Mouse (Mus musculus) left cerebral cortex, postnatal 25 days (tissue): ENCODE measurements at regions not wholly inside any gene's neighbourhood (a gene's known extent, or its start where the extent isn't known, plus 50 kb on each side); places are given as distances from the start of the nearest gene placed in this dataset.
"Not testable (repeated sequence)": the region's sequence is repeated elsewhere in the genome, so short reads cannot be mapped to it uniquely, and the experiment has no call there.

Experiments
- DNase-seq, 2 experiments: peaks; one replicate each; pipeline ENCODE4 v3.0.0; 2022; ENCODE audit warnings: low spot score in 2 of 2, mixed read lengths in 1 of 2
- intact Hi-C: fragments of 180-260 bp; cut with DNase I; formaldehyde crosslinking; loops from one replicate; pipeline ENCODE4 v1.15.1; 2025

DNA sequence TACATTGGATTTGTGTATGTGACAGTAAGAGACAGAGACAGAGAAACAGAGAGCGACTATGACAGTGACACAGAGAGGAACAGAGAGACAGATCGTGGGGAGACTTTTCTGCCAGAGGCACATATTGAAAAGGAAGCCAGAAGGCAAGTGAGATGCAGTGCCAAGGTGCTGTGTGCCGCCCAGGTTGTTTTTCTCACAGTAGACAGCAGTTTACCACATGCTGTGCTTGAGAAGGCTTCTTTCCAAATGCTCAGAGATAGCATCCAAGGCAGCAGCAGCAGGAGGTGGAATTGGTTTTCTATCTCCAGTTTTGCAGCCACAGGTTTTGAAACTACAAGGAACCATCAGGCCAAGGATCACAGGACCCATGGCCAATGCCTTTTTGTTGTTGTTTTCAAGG lies 466.5 kb downstream of the Lrfn5 start:
- intact Hi-C loops, result no loop called here
- DNase-seq, result peak; percentile 2 to 25

DNA sequence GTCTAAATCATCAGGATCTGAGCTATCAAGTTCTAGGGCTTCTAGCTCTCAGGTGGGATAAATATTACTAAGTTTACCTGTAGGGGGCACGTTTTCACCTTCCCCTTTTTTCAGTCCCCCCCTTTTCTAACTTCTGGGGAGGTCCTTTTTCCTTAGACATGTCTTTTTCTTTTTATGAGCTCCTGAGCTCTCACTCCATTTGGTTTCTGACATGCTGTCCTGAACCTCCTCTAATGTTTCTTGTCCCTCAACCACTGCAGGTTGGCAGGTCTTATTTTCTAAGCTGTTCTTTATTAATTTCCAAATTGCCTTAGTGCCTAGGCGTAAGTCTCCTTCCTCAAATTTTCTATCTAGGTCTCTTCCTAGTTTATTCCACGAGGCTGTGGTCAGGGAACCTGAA lies 470.9 kb downstream of the Lrfn5 start:
- DNase-seq, intact Hi-C loops: not testable (repeated sequence)

DNA sequence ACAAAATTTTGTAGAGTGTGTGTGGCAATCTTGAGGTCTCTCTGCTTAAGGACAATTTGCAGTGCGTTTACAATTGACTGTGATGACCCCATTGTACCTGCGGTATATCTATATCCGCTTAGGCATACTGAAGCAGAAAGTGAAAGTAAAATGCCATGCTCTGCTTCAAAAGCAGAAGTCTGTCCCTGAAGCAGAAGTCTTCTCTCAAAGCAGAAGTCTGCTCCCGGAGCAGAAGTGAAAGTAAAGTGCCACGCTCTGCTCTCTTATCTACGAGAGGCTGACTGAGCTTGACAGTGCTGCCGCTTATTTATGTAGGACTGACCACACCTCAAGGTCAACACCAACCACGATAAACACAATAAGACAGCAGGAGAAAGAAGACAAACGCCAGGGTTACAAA lies 471.3 kb downstream of the Lrfn5 start:
- intact Hi-C loops, result no loop called here
- DNase-seq, result no peak

DNA sequence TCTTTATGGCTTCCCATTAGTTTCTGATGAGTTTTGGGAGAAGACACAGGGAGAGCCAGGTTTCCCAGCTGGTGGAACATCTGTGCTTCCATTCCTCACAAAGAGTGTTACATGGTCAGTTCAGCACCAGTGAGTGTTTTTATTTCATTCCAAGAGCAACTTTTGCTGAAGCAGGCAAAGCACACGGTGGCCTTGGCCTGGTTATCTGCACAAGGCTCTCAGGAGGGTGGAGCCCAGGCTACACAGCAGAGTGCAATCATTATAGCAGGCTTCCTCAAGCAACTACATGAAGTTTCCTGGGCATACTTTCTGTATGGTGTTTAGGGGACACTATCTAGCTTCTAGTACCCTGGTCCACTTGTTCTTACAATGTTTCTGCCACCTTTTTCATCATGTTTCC lies 490.4 kb downstream of the Lrfn5 start:
- DNase-seq, result no peak
- intact Hi-C loops, result no loop called here

DNA sequence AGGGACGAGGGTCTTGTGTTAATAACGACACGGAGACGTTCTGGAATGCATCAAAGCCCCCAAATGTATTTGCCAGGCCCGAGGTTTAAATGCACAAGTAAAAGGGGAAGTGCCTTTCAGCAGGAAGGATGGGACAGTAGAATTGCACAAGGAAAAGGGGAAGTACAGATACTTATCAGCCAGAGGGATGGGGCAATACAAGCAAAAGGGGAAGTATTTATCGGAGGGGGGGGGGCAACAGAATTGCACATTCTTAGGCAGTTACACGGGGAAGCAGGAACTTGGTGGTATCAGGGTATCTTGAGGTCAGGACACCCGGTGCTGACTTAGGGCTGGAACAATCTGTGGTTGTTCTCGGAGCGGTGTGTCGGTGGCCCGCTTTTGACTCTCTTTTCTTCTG lies 494.7 kb downstream of the Lrfn5 start:
- DNase-seq, intact Hi-C loops: not testable (repeated sequence)
